Mouse (Mus musculus) midbrain, postnatal 0 days (tissue): ENCODE data around the gene Rbfox1. TPM values are rescaled to one million over a fixed set of nuclear protein-coding genes. Genes with fewer than 3 reads are reported as not detected.

Experiments used
- ATAC-seq: fragments of 200-750 bp; cut with Nextera tagmentation; 2 replicates; pipeline ENCODE4 v1.8.0; 2017; ENCODE audit warnings: moderate number of reproducible peaks, mild to moderate bottlenecking, moderate TSS enrichment, moderate library complexity; ENCODE audit not compliant: low FRiP score
- DNase-seq: peaks from one replicate; pipeline ENCODE4 v3.0.0-alpha.2; 2015; ENCODE audit warnings: low spot score
- H3K27ac ChIP-seq: fragments of 300-500 bp; sonication (generic); 2 replicates; pipeline ENCODE4 v1.5.1; 2014; ENCODE audit warnings: low read depth, mild to moderate bottlenecking, low read length, mixed read lengths
- H3K27me3 ChIP-seq: fragments of 300-500 bp; sonication (generic); 2 replicates; pipeline ENCODE4 v1.6.1; 2014; ENCODE audit warnings: low read length, control low read depth, mixed read lengths; ENCODE audit not compliant: insufficient read depth
- H3K36me3 ChIP-seq: fragments of 300-500 bp; sonication (generic); 2 replicates; pipeline ENCODE4 v1.6.1; 2014; ENCODE audit warnings: low read length, control low read depth, mixed read lengths; ENCODE audit not compliant: insufficient read depth
- H3K4me1 ChIP-seq: fragments of 300-500 bp; sonication (generic); 2 replicates; pipeline ENCODE4 v1.6.1; 2014; ENCODE audit warnings: mild to moderate bottlenecking, control low read depth, antibody characterized with exemption, low read length, mixed read lengths; ENCODE audit not compliant: insufficient read depth
- H3K4me2 ChIP-seq: fragments of 300-500 bp; sonication (generic); 2 replicates; pipeline ENCODE4 v1.6.1; 2014; ENCODE audit warnings: low read depth, mild to moderate bottlenecking, low read length, mixed read lengths; ENCODE audit not compliant: poor library complexity, severe bottlenecking
- H3K4me3 ChIP-seq: fragments of 300-500 bp; sonication (generic); 2 replicates; pipeline ENCODE4 v1.5.1; 2014; ENCODE audit warnings: low read depth, mild to moderate bottlenecking, low read length, moderate library complexity
- H3K9ac ChIP-seq: fragments of 300-500 bp; sonication (generic); replicated peaks from 2 replicates; pipeline ENCODE4 v1.6.1; 2014; ENCODE audit warnings: mild to moderate bottlenecking, low read length, moderate library complexity, mixed read lengths; ENCODE audit not compliant: poor library complexity, severe bottlenecking
- H3K9me3 ChIP-seq: fragments of 300-500 bp; sonication (generic); 2 replicates; pipeline ENCODE4 v1.6.1; 2016; ENCODE audit warnings: low read length, control low read depth
- CTCF ChIP-seq: IDR thresholded peaks from 2 replicates; pipeline ENCODE4 v1.5.1; 2016; ENCODE audit warnings: antibody characterized with exemption, mild to moderate bottlenecking
- WGBS: fragments of 180-500 bp; shearing (Covaris S2); extraction: QIAGEN DNeasy Blood & Tissue Kit; methylation state at CpG from one replicate; pipeline ENCODE4 v1.1.7; 2014; 5-methylcytosine and 5-hydroxymethylcytosine counted together
- polyA plus RNA-seq: library from polyadenylated mRNA; unstranded; fragments of >200 nt; fragmentation: Nextera tagmentation; extraction: Ambion mirVana; gene quantifications from 2 replicates; pipeline ENCODE4 v1.2.1, GENCODE M21; 2015
- total RNA-seq: library from RNA; depleted of rRNA; stranded (reverse); fragments of >200 nt; gene quantifications from 2 replicates; pipeline ENCODE4 v1.2.3, GENCODE M21; 2014

Rbfox1 gene
- total and polyA plus RNA-seq, 2 experiments from 2014 or later: 142 to 242 TPM

- TF ChIP-seq CTCF: no peak
- ATAC-seq: no peak
- no peaks in the 10 kb centered on the region for H3K36me3 ChIP-seq
- no peak overlapping the region for H3K4me3 ChIP-seq
- no peaks in the 10 kb centered on the region for H3K9me3 ChIP-seq
- H3K27ac ChIP-seq: no peak overlapping the region
- H3K4me1 ChIP-seq: peaks cover 2% of the 10 kb centered on the region; the same call in 1 of the 2 replicates
- H3K9ac ChIP-seq: no peak overlapping the region
- no peak for DNase-seq
- H3K27me3 ChIP-seq: no peaks in the 10 kb centered on the region
- no peak overlapping the region for H3K4me2 ChIP-seq
- 59% methylated on average over 8 of the region's 8 CpGs for WGBS
Observed at GRCm38 (mm10) chr16:7069599-7069998, 1184.4 kb downstream of the Rbfox1 start.

DNA sequence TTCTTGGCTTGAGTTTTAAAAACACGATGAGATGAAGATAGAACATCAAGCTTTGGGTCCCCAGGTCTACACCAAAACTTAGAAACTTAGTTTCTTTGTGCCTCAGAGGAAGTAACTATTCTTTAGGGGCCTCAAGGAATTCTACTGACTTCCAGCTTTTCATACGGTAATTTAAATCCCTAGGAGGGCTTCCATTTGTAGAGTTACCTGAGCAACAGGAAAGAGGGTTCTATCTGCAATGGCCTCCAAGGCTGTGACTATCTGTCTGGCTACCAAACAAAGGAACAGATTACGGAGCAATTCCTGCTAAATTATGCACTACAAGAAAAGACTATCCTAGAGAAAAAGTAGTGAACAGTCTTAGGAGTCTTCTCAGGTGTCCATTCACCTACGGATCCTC is 1189.6 kb downstream of the Rbfox1 start:
- no peaks in the 10 kb centered on the region for H3K9me3 ChIP-seq
- WGBS: 75% methylated on average over 4 of the region's 4 CpGs
- ATAC-seq (no peak), DNase-seq (no peak)
- no peak overlapping the region for H3K4me3 ChIP-seq
- no peak overlapping the region for H3K27ac ChIP-seq
- no peaks in the 10 kb centered on the region for H3K36me3 ChIP-seq
- H3K27me3 ChIP-seq: no peaks in the 10 kb centered on the region
- no peak overlapping the region for H3K9ac ChIP-seq
- peaks cover 2% of the 10 kb centered on the region; the same call in 1 of the 2 replicates for H3K4me1 ChIP-seq
- TF ChIP-seq CTCF: no peak
- no peak overlapping the region for H3K4me2 ChIP-seq

DNA sequence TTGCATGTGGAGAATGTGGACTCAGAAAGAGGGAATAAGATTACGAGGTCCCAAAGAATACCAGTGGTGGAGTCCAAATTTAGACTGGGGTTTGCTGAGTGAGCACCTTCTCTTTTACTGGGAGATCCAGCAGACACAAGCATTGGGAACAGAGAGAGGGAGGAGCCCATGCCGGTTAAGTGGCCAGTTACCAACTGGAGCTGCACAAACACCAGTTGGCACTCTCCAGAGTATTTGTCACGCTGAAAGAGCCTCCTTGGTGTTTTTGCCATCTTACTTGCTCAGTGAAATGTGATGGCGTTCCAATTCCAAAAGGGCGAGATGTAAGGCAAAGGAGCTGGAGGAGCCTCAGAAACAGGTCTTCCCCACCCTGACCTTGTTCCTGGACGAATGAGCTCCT is 1190.6 kb downstream of the Rbfox1 start:
- H3K4me2 ChIP-seq: no peak overlapping the region
- 86% methylated on average over 6 of the region's 6 CpGs for WGBS
- ATAC-seq (no peak), DNase-seq (no peak)
- H3K9ac ChIP-seq: no peak overlapping the region
- TF ChIP-seq CTCF: no peak
- H3K9me3 ChIP-seq: no peaks in the 10 kb centered on the region
- H3K4me1 ChIP-seq: peaks cover 2% of the 10 kb centered on the region; the same call in 1 of the 2 replicates
- H3K36me3 ChIP-seq: no peaks in the 10 kb centered on the region
- H3K27me3 ChIP-seq: no peaks in the 10 kb centered on the region
- no peak overlapping the region for H3K27ac ChIP-seq
- H3K4me3 ChIP-seq: no peak overlapping the region

DNA sequence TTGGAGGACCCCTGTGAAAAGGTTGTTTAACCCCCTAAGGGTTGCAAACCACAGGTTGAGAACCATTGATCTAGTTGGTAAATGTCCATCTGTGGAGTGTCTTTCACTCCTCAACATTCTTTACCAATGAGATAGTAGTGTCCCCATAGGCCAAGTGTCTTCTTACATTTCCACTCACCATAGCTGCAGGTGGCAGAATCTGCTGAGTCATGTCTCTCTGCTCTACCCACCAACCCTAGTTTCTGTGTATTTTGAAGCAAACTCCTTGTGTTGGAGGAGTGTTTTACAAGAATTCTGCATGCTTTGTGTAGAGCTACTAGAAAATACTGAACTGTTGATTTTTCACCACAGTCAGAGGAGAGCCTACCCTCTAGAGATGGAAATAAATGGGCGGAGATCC is 1191.2 kb downstream of the Rbfox1 start:
- Histone ChIP-seq H3K27me3 (no peaks in the 10 kb centered on the region), H3K36me3 (no peaks in the 10 kb centered on the region), H3K4me3 (no peak overlapping the region), H3K27ac (no peak overlapping the region), H3K4me2 (no peak overlapping the region), H3K9me3 (no peaks in the 10 kb centered on the region), H3K4me1 (peaks cover under 1% of the 10 kb centered on the region; the same call in 1 of the 2 replicates), H3K9ac (no peak overlapping the region)
- 95% methylated on average over 1 of the region's 1 CpGs for WGBS
- DNase-seq (no peak), ATAC-seq (no peak)
- no peak for TF ChIP-seq CTCF

DNA sequence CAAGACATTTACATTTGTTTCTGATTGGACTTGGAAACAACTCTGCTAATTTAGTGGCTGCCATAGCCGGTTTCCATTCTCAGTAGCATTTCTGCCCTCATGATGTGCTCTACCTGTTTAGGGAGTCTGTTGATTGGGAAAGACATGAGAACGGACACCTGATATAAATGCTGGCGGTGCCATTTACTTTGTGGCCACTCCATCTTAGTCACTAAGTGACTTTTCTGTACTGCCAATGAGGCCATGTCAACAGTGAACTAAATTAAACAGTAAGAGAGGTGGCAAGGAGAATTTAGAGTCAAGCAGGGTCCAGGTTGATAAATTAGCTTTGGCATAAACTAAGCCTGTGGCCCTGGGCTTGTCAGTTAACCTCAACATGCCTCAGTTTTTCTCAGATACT is 1191.6 kb downstream of the Rbfox1 start:
- Histone ChIP-seq H3K27ac (no peak overlapping the region), H3K4me1 (no peaks in the 10 kb centered on the region), H3K4me2 (no peak overlapping the region), H3K4me3 (no peak overlapping the region), H3K27me3 (no peaks in the 10 kb centered on the region), H3K36me3 (no peaks in the 10 kb centered on the region), H3K9ac (no peak overlapping the region), H3K9me3 (no peaks in the 10 kb centered on the region)
- TF ChIP-seq CTCF: no peak
- DNase-seq: no peak
- WGBS: 93% methylated on average over 3 of the region's 3 CpGs
- no peak for ATAC-seq

DNA sequence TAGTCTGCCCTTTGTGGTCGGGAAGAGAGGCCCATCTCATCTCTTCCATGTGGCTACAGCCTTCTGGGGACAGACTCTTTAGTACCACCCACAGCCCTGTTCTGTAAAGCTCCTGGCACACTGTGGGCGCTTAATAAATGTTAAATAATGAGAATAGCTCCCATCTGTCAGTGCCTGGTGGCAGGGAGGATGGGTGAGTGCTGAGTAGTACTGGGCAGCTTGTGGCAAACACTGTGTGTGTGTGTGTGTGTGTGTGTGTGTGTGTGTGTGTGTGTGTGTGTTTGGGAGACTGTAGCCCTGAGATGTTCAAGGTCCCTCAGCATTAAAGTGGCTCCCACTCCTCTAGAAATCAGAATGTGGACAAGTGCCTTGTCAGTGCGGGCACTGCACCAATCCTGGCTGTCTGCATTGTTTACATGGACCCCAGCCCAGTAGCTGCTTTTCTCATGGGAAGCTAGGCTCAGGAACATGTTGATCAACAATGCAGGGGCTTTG is 1196.0 kb downstream of the Rbfox1 start:
- Histone ChIP-seq H3K36me3 (no peaks in the 10 kb centered on the region), H3K4me3 (no peak overlapping the region), H3K27ac (no peak overlapping the region), H3K4me1 (no peaks in the 10 kb centered on the region), H3K9me3 (no peaks in the 10 kb centered on the region), H3K9ac (no peak overlapping the region), H3K27me3 (no peaks in the 10 kb centered on the region), H3K4me2 (no peak overlapping the region)
- ATAC-seq (no peak), DNase-seq (peak; percentile 48)
- no peak for TF ChIP-seq CTCF
- 73% methylated on average over 3 of the region's 3 CpGs for WGBS
